Mouse (Mus musculus) spleen, postnatal 4 days (tissue): ENCODE measurements around the gene Tubb1.

ENCODE experiments used
- DNase-seq, 2 experiments: peaks; one replicate each; pipeline ENCODE4 v3.0.0; 2022; ENCODE audit warnings: low spot score in 2 of 2

Tubb1 gene

GRCm38 (mm10) chr2:174502321-174502720, 51.8 kb downstream of the Tubb1 start:
- no peak for DNase-seq

DNA sequence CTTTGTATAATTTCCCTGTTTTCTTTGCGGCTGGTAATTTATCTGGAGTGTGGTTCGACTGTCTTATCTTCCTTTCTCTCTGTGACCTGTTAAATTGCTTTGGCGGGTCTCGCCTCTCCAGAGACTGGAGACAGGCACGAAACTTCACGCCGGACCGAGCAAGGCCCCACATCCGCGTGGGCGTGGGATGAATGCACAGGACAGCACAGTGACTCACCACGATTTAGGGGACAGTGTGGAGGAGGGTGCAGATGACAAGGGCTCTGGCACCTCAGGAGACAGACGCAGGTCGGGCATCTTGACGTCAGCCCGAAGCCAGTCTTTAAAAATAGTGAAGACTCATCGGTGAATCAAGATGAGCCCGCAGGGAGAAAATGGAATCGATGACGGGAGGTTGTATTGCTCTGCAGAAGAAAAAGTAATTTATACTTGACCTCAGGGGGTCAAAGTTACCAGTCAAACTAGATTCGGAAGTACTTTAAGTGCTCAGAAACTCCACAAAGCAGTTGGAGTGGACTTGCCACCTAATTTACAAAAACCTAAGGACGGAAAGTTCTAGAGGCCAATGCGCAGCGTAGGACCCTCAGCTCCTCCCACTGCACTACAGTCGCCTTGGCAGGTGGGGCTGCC, 52.5 kb downstream of the Tubb1 start:
- no peak for DNase-seq
